Mouse (Mus musculus): ENCODE measurements around the gene Rimbp2. TPM values are rescaled to one million over a fixed set of nuclear protein-coding genes. Genes with fewer than 3 reads are reported as not detected.

Rimbp2 gene
- 0.01 TPM in 1 of 2 replicates, not detected in the other for polyA plus RNA-seq (2012; rRNA removed)

DNA sequence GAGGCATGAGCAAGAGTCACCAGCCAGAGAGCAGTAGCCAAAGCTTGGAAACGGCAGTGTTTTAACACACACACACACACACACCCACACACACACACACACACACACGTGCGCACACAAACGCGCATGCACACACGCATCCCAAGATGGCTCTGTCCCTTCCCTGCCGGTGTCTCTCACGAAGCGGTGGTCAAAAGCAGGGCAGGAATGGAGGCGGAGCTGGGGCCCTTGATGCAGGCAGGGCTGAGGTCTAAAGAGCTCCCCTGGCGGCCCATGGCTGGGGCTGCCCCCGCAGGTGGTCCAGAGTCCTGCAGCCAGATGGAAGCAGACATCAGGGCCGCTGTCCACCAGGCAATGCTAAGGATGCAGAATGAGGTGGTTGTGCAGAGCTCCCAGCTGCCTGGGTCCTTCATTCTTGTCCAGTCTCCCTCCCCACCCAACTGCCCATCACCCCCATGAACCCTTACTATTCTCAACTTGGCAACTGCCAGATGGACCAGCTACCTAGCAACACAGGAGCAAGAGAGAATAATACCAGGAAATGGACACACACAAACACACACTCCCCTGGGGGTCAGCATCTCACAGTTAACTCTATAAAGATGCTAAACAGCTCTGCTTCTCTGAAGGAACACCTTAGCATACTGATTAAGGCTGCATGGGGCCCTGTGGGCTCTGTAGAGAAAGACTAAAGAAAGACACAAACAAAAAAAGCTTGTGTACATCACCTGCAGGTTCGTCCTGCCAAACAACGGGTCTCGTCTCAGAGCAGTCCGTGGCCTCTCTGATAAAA lies at the start of gene Rimbp2:
Gene Rimbp2, minus strand, starts transcription at position 209 of the 793 bp plus-strand sequence.

Other genes starting within 250 kb of the Rimbp2 start
- 35.5 and 38.9 TPM in 2 replicates for gene Stx2, start 55.1 kb upstream of the Rimbp2 start, polyA plus RNA-seq (2012; rRNA removed)
- 117 and 121 TPM in 2 replicates for gene Ran, start 66.6 kb upstream of the Rimbp2 start, polyA plus RNA-seq (2012; rRNA removed)
- 0.36 and 0.37 TPM in 2 replicates for gene Adgrd1, start 143.3 kb upstream of the Rimbp2 start, polyA plus RNA-seq (2012; rRNA removed)